Mouse (Mus musculus): ENCODE measurements around the gene Mapre3.

DNA sequence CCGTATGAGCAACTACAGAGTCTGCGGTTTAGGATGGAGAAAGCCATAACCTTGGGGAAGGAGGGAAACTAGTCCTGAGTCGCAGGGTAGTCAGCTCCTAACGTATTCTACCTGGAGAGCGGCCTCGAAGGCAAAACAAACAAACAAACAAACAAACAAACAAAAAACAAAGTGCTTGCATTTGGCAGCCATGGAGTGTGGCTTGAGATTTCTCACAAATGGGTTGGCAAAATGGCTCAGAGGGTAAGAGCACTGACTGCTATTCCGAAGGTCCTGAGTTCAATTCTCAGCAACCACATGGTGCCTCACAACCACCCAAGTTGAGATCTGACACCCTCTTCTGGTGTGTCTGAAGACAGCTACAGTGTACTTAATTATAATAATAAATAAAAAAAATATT lies 95.4 kb downstream of the Mapre3 start:
- no peak for TF ChIP-seq POLR2A (IDR thresholded peaks at IDR 0.05; ENCODE audit: borderline replicate concordance, extremely low read depth, low read depth, low read length)
- no peak for TF ChIP-seq CTCF (IDR thresholded peaks at IDR 0.05; ENCODE audit: insufficient read depth, low read length)
